Mouse (Mus musculus) spleen, adult 2 months (tissue): Measurements from ENCODE around the gene Milr1.

ENCODE experiments used
- CTCF ChIP-seq: fragments of 200-500 bp; IDR thresholded peaks from 2 replicates; pipeline ENCODE4 v1.5.1; 2011; ENCODE audit warnings: mild to moderate bottlenecking, inconsistent platforms; ENCODE audit not compliant: insufficient read depth, insufficient read length, insufficient replicate concordance; ENCODE audit errors: extremely low read depth
- POLR2A ChIP-seq: fragments of 200-500 bp; IDR thresholded peaks from 2 replicates; pipeline ENCODE4 v1.6.1; 2011; ENCODE audit warnings: low read depth, low read length, inconsistent platforms

DNA sequence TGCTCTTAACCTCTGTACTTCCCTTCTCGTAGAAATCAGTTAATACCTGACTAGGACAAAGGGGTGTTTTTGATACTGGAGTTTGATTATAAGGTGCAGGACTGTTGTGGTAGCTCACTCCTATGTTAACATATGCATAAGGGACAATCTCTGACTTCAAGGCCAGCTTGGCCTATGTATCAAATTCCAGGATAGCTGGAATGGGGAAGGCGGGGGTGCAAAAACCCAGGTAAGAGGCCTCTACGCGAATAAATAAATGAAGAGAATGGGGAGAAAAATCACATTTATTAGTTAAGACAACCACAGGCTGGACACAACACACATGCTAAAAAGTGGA, 29.0 kb downstream of the Milr1 start:
- TF ChIP-seq CTCF = no peak
- no peak for TF ChIP-seq POLR2A
